Mouse (Mus musculus) heart, embryonic 14.5 days (tissue): ENCODE data around the gene Nutf2-ps1. TPM values are rescaled to one million over a fixed set of nuclear protein-coding genes. Genes with fewer than 3 reads are reported as not detected.

Experiments used
- ATAC-seq: fragments of 200-750 bp; cut with Nextera tagmentation; 2 replicates; pipeline ENCODE4 v1.8.0; 2017; ENCODE audit warnings: low read depth, moderate TSS enrichment; ENCODE audit not compliant: insufficient number of reproducible peaks, insufficient read depth, low FRiP score
- H3K27ac ChIP-seq, 2 experiments: fragments of 200-500 bp in 1 of 2; fragments of 300-500 bp in 1 of 2; sonication (generic) in 1 of 2; replicated peaks in 1 of 2; 2 replicates each; pipeline ENCODE4 v1.5.1; 2012 to 2014; ENCODE audit warnings: low read depth in 2 of 2, low read length in 2 of 2, control low read depth in 1 of 2, mild to moderate bottlenecking in 1 of 2, mixed read lengths in 1 of 2; ENCODE audit not compliant: control insufficient read depth in 1 of 2, insufficient read depth in 1 of 2
- H3K27me3 ChIP-seq: fragments of 300-500 bp; sonication (generic); 2 replicates; pipeline ENCODE4 v1.6.1; 2014; ENCODE audit warnings: mild to moderate bottlenecking, low read length, control low read depth; ENCODE audit not compliant: control insufficient read depth, insufficient read depth
- H3K36me3 ChIP-seq: fragments of 300-500 bp; sonication (generic); 2 replicates; pipeline ENCODE4 v1.6.1; 2014; ENCODE audit warnings: mild to moderate bottlenecking, control low read depth, low read length, mixed read lengths; ENCODE audit not compliant: control insufficient read depth, insufficient read depth
- H3K4me1 ChIP-seq, 2 experiments: fragments of 200-500 bp in 1 of 2; fragments of 300-500 bp in 1 of 2; sonication (generic) in 1 of 2; 2 replicates each; pipeline ENCODE4 v1.6.1; 2012 to 2014; ENCODE audit warnings: low read length in 2 of 2, control low read depth in 1 of 2, mixed read lengths in 1 of 2; ENCODE audit not compliant: control insufficient read depth in 2 of 2, insufficient read depth in 2 of 2
- H3K4me2 ChIP-seq: fragments of 300-500 bp; sonication (generic); 2 replicates; pipeline ENCODE4 v1.6.1; 2014; ENCODE audit warnings: mild to moderate bottlenecking, low read length
- H3K4me3 ChIP-seq, 2 experiments: fragments of 200-500 bp in 1 of 2; fragments of 300-500 bp in 1 of 2; sonication (generic) in 1 of 2; 2 replicates each; pipeline ENCODE4 v1.5.1; 2012 to 2014; ENCODE audit warnings: low read length in 2 of 2, mild to moderate bottlenecking in 2 of 2, control low read depth in 1 of 2, low read depth in 1 of 2, moderate library complexity in 1 of 2; ENCODE audit not compliant: control insufficient read depth in 1 of 2, insufficient read depth in 1 of 2
- H3K9ac ChIP-seq: fragments of 300-500 bp; sonication (generic); 2 replicates; pipeline ENCODE4 v1.6.1; 2014; ENCODE audit warnings: mild to moderate bottlenecking, low read length
- H3K9me3 ChIP-seq: fragments of 300-500 bp; sonication (generic); 2 replicates; pipeline ENCODE4 v1.6.1; 2016; ENCODE audit warnings: low read length, control low read depth; ENCODE audit not compliant: control insufficient read depth
- WGBS: fragments of 180-500 bp; shearing (Covaris S2); extraction: QIAGEN DNeasy Blood & Tissue Kit; methylation state at CpG from one replicate; pipeline ENCODE4 v1.1.7; 2014; 5-methylcytosine and 5-hydroxymethylcytosine counted together
- polyA plus RNA-seq: library from polyadenylated mRNA; unstranded; fragments of >200 nt; fragmentation: Nextera tagmentation; extraction: Ambion mirVana; gene quantifications from 2 replicates; pipeline ENCODE4 v1.2.1, GENCODE M21; 2014

Gene Nutf2-ps1
- polyA plus RNA-seq, 1 experiment from 2014 or later, result 276 TPM

- ATAC-seq, result no peak
Observed at GRCm38 (mm10) chr19:53539296-53539695, 49.6 kb downstream of the Nutf2-ps1 start.

GRCm38 (mm10) chr19:53538796-53539195, 50.1 kb downstream of the Nutf2-ps1 start:
- H3K4me3 ChIP-seq, result no peak overlapping the region
- H3K9ac ChIP-seq, result 0 out of 2 replicates have a peak overlapping the region, but pooled peaks have one; percentile 21
- 61% methylated on average over 5 of the region's 5 CpGs for WGBS
- H3K27ac ChIP-seq, result 0 out of 4 replicates have a peak overlapping the region, but pooled peaks of 1 of the 2 experiments have one; percentile 8
- peaks cover 82% of the 10 kb centered on the region for H3K36me3 ChIP-seq
- peaks cover 2 to 10% of the 10 kb centered on the region in 2 experiments; a peak in 2 of 4 replicates for H3K4me1 ChIP-seq
- ATAC-seq, result no peak
- no peaks in the 10 kb centered on the region for H3K27me3 ChIP-seq
- no peaks in the 10 kb centered on the region for H3K9me3 ChIP-seq
- no peak overlapping the region for H3K4me2 ChIP-seq

More at GRCm38 (mm10) chr19:53539296-53539695, 49.6 kb downstream of the Nutf2-ps1 start:
- Histone ChIP-seq H3K27ac (0 out of 4 replicates have a peak overlapping the region, but pooled peaks of 1 of the 2 experiments have one; percentile 8), H3K27me3 (no peaks in the 10 kb centered on the region), H3K9me3 (no peaks in the 10 kb centered on the region), H3K9ac (0 out of 2 replicates have a peak overlapping the region, but pooled peaks have one; percentile 21), H3K4me1 (peaks cover 2 to 10% of the 10 kb centered on the region in 2 experiments; a peak in 2 of 4 replicates), H3K36me3 (peaks cover 77% of the 10 kb centered on the region), H3K4me3 (no peak overlapping the region), H3K4me2 (no peak overlapping the region)
- 74% methylated on average over 3 of the region's 3 CpGs for WGBS

Other genes with a start within 250 kb of the Nutf2-ps1 start
- not detected in 2 replicates for gene Gm10197, start 217.3 kb downstream of the Nutf2-ps1 start, polyA plus RNA-seq
- gene Smndc1, start 198.5 kb downstream of the Nutf2-ps1 start, polyA plus RNA-seq, result 31.5 and 32.7 TPM in 2 replicates
- gene Dusp5, start 60.0 kb downstream of the Nutf2-ps1 start, polyA plus RNA-seq, result 6.7 and 7.4 TPM in 2 replicates
- 37.0 and 38.5 TPM in 2 replicates for gene Smc3, start 11.3 kb upstream of the Nutf2-ps1 start, polyA plus RNA-seq
- gene Rbm20, start 88.2 kb upstream of the Nutf2-ps1 start, polyA plus RNA-seq, result 52.0 and 55.2 TPM in 2 replicates